Mouse (Mus musculus) c-Kit-positive CD71-positive TER-119-negative erythroid progenitor cells, embryonic 14.5 days (primary cell): ENCODE measurements at regions not wholly inside any gene's neighbourhood (a gene's known extent, or its start where the extent isn't known, plus 50 kb on each side); places are given as distances from the start of the nearest gene placed in this dataset.

Source experiments
- DNase-seq: peaks from one replicate; pipeline ENCODE4 v3.0.0-alpha.2; 2013; ENCODE audit warnings: low read depth

- no peak for DNase-seq
Measured at GRCm38 (mm10) chr9:67610696-67611095, 51.2 kb upstream of the Tln2 start.

GRCm38 (mm10) chr9:67611676-67612075 lies 52.2 kb upstream of the Tln2 start:
- no peak for DNase-seq

GRCm38 (mm10) chr9:67612101-67612500 lies 52.6 kb upstream of the Tln2 start:
- no peak for DNase-seq

GRCm38 (mm10) chr9:67614068-67614727 lies 54.7 kb upstream of the Tln2 start:
- no peak for DNase-seq

GRCm38 (mm10) chr9:67616207-67616606 lies 56.7 kb upstream of the Tln2 start:
- no peak for DNase-seq

- DNase-seq: no peak
Measured at GRCm38 (mm10) chr9:67617341-67618217, 58.1 kb upstream of the Tln2 start.

GRCm38 (mm10) chr9:67620945-67621344 lies 61.4 kb upstream of the Tln2 start:
- no peak for DNase-seq

GRCm38 (mm10) chr9:67627196-67627595 lies 67.7 kb upstream of the Tln2 start:
- DNase-seq: no peak

GRCm38 (mm10) chr9:67629624-67630023 lies 70.1 kb upstream of the Tln2 start:
- no peak for DNase-seq

- no peak for DNase-seq
Measured at GRCm38 (mm10) chr9:67630173-67630572, 70.7 kb upstream of the Tln2 start.

GRCm38 (mm10) chr9:67631741-67632243 lies 72.3 kb upstream of the Tln2 start:
- no peak for DNase-seq

- DNase-seq: no peak
Measured at GRCm38 (mm10) chr9:67632521-67633025, 73.1 kb upstream of the Tln2 start.

- DNase-seq: no peak
Measured at GRCm38 (mm10) chr9:67633026-67633741, 73.7 kb upstream of the Tln2 start.

GRCm38 (mm10) chr9:67633761-67634441 lies 74.4 kb upstream of the Tln2 start:
- peak; percentile 10 for DNase-seq

GRCm38 (mm10) chr9:67646820-67647219 lies 87.3 kb upstream of the Tln2 start:
- no peak for DNase-seq

- no peak for DNase-seq
Measured at GRCm38 (mm10) chr9:67664773-67665172, 94.5 kb upstream of the C2cd4b start.

GRCm38 (mm10) chr9:67670261-67671020 lies 88.8 kb upstream of the C2cd4b start:
- no peak for DNase-seq

- no peak for DNase-seq
Measured at GRCm38 (mm10) chr9:67676906-67677305, 82.3 kb upstream of the C2cd4b start.

- DNase-seq: peak; percentile 48
Measured at GRCm38 (mm10) chr9:67683367-67683766, 75.9 kb upstream of the C2cd4b start.

- no peak for DNase-seq
Measured at GRCm38 (mm10) chr9:67692396-67692795, 66.8 kb upstream of the C2cd4b start.

- no peak for DNase-seq
Measured at GRCm38 (mm10) chr9:67693716-67694115, 65.5 kb upstream of the C2cd4b start.
